Mouse (Mus musculus) c-Kit-positive CD71-negative TER-119-negative erythroid progenitor cells, embryonic 14.5 days (primary cell): ENCODE results near the gene Spata32.
"Not testable (repeated sequence)": the region's sequence is repeated elsewhere in the genome, so short reads cannot be mapped to it uniquely, and the experiment has no call there.

Experiments used
- DNase-seq: peaks from one replicate; pipeline ENCODE4 v3.0.0-alpha.2; 2013; ENCODE audit warnings: low read depth

Gene Spata32

DNA sequence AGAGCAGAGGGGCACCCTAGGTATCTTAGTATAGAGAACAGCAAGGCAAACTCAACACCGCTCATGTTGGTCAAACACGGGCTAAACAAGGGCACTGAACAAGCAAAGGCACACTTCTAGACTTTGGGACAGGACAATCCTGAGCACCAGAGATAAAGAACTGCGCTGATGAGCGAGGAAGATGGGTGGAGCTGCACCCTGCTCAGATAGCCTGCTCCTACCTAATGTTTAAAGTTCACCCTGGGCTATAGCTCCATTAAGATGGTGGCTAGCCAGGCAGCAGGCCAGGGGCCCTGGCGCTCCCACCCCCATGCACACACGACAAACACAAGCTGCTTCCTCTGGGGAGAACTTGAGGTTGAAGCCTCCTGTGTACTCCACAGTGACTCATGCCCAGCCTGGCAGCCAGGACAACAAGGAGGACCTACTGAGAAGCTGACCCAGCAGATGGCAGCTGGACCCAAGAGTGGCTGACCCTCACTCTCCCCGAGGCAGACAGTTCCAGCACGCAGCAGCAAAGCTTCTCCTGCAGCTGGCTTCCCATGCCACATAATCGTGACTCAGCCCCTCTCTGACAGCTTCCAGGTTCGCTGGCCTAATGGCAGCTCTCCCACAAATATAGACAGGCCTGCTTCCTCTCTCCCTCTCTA is 28.0 kb upstream of the Spata32 start:
- no peak for DNase-seq

GRCm38 (mm10) chr11:103244856-103245255 is 26.6 kb upstream of the Spata32 start:
- DNase-seq = no peak

GRCm38 (mm10) chr11:103240740-103241139 is 22.5 kb upstream of the Spata32 start:
- DNase-seq = no peak

DNA sequence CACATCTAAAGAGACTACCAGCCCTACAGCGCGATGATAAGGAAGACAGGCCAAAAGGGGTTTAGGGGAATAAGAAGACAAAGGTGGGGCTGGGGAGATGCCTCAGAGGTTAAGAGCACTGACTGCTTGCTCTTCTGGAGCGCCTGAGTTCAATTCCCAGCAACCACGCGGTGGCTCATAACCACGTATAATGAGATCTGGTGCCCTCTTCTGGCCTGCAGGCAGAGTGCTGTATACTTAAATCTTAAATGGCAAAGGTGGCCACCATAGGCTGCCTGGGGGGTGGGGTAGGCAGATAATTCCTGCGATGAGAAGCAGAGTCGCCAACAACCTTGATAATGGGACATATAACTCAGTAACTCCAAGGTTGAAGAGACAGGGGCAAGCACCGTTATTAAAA is 19.5 kb upstream of the Spata32 start:
- DNase-seq = no peak

GRCm38 (mm10) chr11:103236903-103237302 is 18.7 kb upstream of the Spata32 start:
- DNase-seq = no peak

DNA sequence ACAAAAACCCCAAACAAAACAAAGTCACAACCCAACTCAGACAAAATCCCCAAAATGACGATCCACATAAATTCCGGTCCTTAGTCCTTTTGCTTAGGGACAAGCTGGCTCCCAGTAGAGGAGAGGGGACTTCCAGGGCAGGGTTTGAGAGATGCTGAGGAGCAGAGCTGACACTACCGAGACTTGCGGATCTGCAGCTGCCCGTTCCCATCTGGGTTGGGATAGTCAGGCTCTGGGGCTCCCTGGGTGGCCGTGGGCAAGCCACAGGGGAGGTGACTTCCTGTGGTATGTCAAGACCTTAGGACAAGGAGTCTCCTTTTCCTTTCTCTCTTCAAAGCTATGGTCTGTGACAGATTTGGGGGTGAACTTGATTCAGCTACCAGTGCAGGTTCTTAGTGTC is 18.2 kb upstream of the Spata32 start:
- no peak for DNase-seq

DNA sequence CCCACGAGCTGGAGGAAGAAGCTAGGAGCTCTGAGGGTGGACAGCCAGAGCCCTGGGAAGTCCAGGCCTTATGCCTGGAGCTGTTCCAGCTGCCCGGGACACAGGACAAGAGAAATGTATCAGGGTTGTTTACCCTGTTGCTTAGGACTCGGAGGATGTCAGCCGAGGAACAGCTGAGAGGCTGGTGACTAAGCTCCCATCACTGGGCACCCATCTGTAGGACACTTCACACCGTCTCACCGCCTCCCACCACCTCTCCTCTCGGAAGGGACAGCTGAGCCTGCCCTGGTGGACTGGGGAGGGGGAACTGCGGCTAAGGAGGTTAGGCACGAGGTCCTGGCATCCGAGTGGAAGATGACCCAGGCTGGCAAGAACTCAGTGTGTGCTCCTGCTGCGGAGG is 17.5 kb upstream of the Spata32 start:
- DNase-seq = no peak

- no peak for DNase-seq
These were observed 16.2 kb upstream of the Spata32 start for GRCm38 (mm10) chr11:103234447-103234846.

- peak; percentile 66 for DNase-seq
These were observed 14.7 kb upstream of the Spata32 start for GRCm38 (mm10) chr11:103232966-103233365.

- DNase-seq = no peak
These were observed 13.1 kb upstream of the Spata32 start for GRCm38 (mm10) chr11:103231367-103231766.

DNA sequence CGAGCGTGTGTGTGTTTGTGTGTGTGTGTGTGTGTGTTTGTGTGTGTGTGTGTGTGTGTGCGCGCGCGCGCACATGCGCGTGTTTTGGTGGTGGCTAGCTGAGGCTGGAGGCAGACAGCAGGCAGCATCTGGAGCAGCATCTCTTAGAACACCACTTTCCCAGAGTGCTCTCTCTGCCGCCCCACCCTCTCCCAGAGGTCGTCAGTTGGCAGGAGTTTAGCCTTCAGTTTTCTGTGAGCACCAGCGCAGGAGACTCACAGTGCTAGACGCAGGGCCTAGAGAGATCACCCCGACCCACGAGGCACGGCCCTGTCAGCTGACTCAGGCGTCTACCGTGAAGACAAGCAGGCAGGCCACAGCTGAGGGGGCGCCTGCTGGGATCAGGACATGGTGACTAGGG is 12.4 kb upstream of the Spata32 start:
- DNase-seq = no peak

GRCm38 (mm10) chr11:103229608-103230007 is 11.4 kb upstream of the Spata32 start:
- no peak for DNase-seq

GRCm38 (mm10) chr11:103223951-103224456 is 5.8 kb upstream of the Spata32 start:
- no peak for DNase-seq

DNA sequence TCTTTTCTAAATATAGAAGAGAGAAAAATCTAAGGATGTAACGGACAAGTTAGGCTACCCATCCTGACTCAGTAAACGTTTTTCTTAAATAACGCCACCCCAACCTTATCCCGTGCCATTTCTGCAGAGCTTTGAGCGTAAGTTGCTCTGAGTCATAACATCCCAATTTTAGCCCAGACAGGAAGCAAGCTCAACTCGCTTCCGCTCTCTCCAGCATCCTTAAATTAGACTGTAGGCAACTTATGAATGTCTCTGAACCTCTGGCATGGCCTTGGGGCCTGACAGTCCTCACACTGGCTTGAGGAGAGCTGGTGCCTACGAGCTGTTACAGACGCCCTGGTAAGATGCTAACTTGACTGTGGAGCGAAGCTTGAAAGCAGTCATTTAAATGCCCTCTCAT is 5.2 kb upstream of the Spata32 start:
- DNase-seq = no peak

DNA sequence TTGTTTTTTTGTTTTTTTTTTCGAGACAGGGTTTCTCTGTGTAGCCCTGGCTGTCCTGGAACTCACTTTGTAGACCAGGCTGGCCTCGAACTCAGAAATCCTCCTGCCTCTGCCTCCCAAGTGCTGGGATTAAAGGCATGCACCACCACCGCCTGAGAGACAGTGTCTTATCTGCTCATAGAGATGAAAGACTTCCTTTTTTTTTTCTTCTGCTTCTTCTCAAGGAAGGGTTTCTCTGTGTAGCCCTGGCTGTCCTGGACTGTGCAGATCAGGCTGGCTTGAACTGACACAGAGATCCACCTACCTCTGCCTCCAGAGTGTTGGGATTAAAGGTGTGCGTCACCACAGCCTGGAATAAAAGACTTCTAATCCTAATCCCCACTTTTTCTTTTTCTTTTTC is 4.5 kb upstream of the Spata32 start:
- DNase-seq = not testable (repeated sequence)

DNA sequence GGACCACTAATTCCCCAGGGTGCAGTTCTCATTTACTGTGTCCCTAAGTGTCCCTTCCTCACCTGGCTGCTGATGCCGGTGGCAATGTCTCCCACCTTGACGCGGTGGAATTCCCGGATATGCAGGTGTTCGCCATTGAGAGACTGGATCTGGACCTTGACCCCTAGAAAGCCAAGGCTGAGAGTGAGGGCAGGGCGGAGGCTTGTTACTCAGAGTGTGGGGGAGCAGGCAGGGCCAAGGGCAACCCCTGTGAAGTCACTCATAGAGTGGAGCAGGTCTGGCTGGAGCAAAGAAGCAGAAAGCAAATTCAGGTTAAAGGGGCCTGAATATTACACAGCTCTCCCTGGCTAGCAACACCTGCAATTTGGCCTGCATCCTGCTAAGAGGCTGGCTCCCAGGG is 3.2 kb upstream of the Spata32 start:
- DNase-seq = no peak

DNA sequence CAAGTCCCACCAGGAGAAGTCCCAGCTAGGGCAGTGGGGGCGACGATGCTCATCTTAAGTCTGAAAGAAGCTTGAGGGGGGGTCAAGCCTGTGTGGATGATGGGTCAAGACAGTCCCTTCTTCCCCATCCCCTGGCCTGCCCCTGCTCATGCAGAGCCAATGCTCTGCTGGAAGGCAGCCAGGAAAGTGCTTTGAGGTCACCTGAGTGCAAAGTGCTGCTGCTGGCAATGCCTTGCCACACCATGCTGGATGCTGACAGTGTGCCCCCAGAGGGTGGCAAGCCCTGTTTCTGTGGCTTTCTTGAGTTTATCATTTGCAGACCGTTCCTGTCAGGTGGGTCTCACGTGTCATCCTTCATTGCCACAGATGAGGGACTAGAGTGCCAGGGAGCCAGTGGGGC is 1.8 kb upstream of the Spata32 start:
- no peak for DNase-seq

- DNase-seq = no peak
These were observed 1.0 kb upstream of the Spata32 start for GRCm38 (mm10) chr11:103219259-103219658.

DNA sequence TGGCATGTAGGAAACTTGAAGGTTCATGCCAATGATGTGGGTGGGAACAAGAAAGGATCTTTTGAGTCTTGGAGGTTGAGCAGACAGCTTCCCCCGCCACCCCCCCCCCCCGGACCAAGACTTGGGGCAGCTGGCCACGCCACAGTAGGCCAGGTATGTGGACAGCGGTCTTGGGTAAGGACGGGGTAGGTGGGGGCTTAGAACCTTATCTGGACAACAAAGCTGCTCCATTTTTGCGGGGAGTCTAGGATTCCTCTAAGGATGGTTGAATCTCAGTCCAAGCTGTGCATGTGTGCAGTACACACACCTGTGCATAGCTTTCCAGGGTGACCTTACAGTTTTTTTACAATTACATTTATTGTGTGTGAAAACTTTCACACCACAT is 277 bp upstream of the Spata32 start:
- no peak for DNase-seq

DNA sequence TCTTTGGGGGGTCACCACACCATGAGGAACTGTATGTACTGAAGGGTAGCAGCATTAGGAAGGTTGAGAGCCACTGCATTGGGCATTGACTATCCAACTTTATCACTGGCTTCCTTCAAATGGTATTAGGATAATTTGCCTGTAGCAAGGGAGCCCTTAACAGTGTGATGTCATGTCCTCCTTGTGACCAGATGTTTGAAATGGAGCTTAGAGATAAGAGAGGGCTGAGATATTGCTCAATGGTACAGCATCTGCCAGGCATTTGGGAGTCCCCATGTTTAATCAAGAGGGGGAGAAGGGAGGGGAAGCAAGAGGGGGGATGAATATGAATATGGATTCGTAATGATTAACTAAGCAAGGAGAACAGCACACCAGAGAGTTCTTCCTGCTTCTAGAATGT is 2.9 kb downstream of the Spata32 start:
- peak; percentile 26 for DNase-seq

GRCm38 (mm10) chr11:103213712-103214111 is 4.5 kb downstream of the Spata32 start:
- DNase-seq = no peak

DNA sequence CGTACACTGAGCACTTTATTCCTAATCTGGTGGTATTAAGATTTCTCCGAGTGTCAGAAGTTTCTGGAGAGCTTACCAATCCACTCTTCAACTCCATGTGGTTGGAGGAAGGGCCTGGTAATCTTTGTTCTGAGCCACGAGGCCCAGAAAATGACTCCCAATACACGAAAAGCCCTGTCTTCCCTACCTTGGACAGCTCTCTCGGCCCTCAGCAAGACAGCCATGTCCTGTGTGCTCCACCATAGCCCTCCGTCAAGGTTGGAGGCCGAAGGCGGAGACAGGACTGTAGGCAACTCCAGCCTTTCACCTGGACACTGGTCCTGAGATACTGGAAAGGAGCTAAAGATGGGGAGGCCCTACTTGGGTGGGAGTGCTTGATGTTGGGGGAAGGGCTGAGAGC is 7.9 kb downstream of the Spata32 start:
- no peak for DNase-seq

- DNase-seq = no peak
These were observed 9.8 kb downstream of the Spata32 start, which contains the start of gene 1700023F06Rik for GRCm38 (mm10) chr11:103208458-103208857. Gene 1700023F06Rik, minus strand, starts transcription at chr11:103208558.

DNA sequence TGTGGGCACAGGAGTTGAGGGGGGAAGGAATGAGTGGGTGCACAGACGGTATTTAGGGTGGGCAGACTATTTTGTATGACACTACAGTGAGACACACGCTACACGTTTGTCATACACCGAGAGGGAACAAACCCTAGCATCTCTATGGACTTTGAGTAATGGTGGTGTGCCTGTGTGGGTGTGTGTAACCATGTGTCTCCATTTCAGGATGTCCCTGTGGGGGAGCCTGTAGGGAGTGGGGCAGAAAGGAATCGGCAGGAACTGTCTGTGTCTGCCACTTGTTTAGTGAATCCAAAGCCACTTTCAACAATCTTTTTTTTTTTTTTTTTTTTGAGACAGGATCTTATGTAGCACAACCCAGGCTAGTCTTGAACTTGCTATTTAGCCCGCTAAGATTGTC is 12.0 kb downstream of the Spata32 start:
- no peak for DNase-seq
